Mouse (Mus musculus) inflammation-experienced regulatory T-cells, adult 6 months (primary cell): ENCODE results near the gene Kif12. TPM values are rescaled to one million over a fixed set of nuclear protein-coding genes. Genes with fewer than 3 reads are reported as not detected.

Experiments
- ATAC-seq: one replicate; pipeline ENCODE4 v1.8.0; 2017
- polyA plus RNA-seq, 3 experiments: library from polyadenylated mRNA; unstranded; fragments of 100-300 nt; shearing (Covaris generic); gene quantifications; one replicate each; pipeline ENCODE4 v1.2.1; 2017

Gene Kif12
- not detected for polyA plus RNA-seq

GRCm38 (mm10) chr4:63171969-63172685 is at the start of gene Kif12:
TSS of gene Kif12 (minus strand) at chr4:63172131.
- no peak for ATAC-seq

- no peak for ATAC-seq
Observed at GRCm38 (mm10) chr4:63221096-63221958, 49.4 kb upstream of the Kif12 start.

- ATAC-seq: no peak
Observed at GRCm38 (mm10) chr4:63219635-63220034, 47.7 kb upstream of the Kif12 start.

- no peak for ATAC-seq
Observed at GRCm38 (mm10) chr4:63219059-63219458, 47.1 kb upstream of the Kif12 start.

- no peak for ATAC-seq
Observed at GRCm38 (mm10) chr4:63217513-63217912, 45.6 kb upstream of the Kif12 start.

- ATAC-seq: no peak
Observed at GRCm38 (mm10) chr4:63216566-63216965, 44.6 kb upstream of the Kif12 start.

GRCm38 (mm10) chr4:63215993-63216531 is 44.1 kb upstream of the Kif12 start:
- ATAC-seq: no peak

- no peak for ATAC-seq
Observed at GRCm38 (mm10) chr4:63215185-63215992, 43.5 kb upstream of the Kif12 start.

GRCm38 (mm10) chr4:63213907-63214621 is 42.1 kb upstream of the Kif12 start, which contains the start of gene Col27a1:
TSS of gene Col27a1 (plus strand) at chr4:63214004.
- no peak for ATAC-seq

GRCm38 (mm10) chr4:63205583-63205982 is 33.7 kb upstream of the Kif12 start:
- ATAC-seq: no peak

GRCm38 (mm10) chr4:63203874-63204273 is 31.9 kb upstream of the Kif12 start:
- ATAC-seq: no peak

- no peak for ATAC-seq
Observed at GRCm38 (mm10) chr4:63199366-63199765, 27.4 kb upstream of the Kif12 start.

- no peak for ATAC-seq
Observed at GRCm38 (mm10) chr4:63194366-63194765, 22.4 kb upstream of the Kif12 start.

GRCm38 (mm10) chr4:63191641-63192040 is 19.7 kb upstream of the Kif12 start:
- no peak for ATAC-seq

GRCm38 (mm10) chr4:63186281-63186870 is 14.4 kb upstream of the Kif12 start:
- ATAC-seq: no peak

- ATAC-seq: no peak
Observed at GRCm38 (mm10) chr4:63181556-63181955, 9.6 kb upstream of the Kif12 start.

- ATAC-seq: no peak
Observed at GRCm38 (mm10) chr4:63171122-63171521, 809 bp downstream of the Kif12 start.

GRCm38 (mm10) chr4:63170061-63170460 is 1.9 kb downstream of the Kif12 start:
- ATAC-seq: no peak

- ATAC-seq: no peak
Observed at GRCm38 (mm10) chr4:63166323-63166722, 5.6 kb downstream of the Kif12 start.

GRCm38 (mm10) chr4:63165636-63166035 is 6.3 kb downstream of the Kif12 start:
- ATAC-seq: no peak

GRCm38 (mm10) chr4:63158961-63159592 is 12.9 kb downstream of the Kif12 start:
- no peak for ATAC-seq
